Mouse (Mus musculus): ENCODE measurements around the gene Gcnt2.

The Gcnt2 gene

GRCm38 (mm10) chr13:41000926-41001639 is 141.5 kb downstream of the Gcnt2 start, which contains the start of gene Pak1ip1:
Pak1ip1 (plus strand) TSS chr13:41001023.
- peak; percentile 97 for DNase-seq

- DNase-seq: no peak
Measured at GRCm38 (mm10) chr13:41002001-41002400, 142.4 kb downstream of the Gcnt2 start.

GRCm38 (mm10) chr13:41006244-41006643 is 146.7 kb downstream of the Gcnt2 start:
- no peak for DNase-seq

GRCm38 (mm10) chr13:41008271-41008670 is 148.7 kb downstream of the Gcnt2 start:
- no peak for DNase-seq

DNA sequence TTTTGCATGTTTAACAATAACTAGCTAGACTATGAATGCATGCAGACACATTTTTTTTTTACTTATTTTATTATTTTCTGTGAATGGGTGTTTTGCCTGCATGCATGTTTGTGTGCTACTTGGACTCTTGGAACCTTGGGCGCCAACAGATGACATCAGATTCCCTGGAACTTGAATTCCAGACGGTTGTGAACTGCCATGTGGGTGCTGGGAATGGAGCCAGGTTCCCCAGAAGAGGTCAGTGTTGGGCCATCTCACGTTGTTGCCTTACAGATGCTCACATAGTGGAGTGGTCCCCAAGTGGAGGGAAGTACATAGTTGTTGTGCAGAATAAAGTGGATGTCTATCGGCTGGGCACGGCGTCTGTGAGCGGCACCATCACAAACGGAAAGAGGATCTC is 149.4 kb downstream of the Gcnt2 start:
- no peak for DNase-seq

Data from cerebellum, postnatal 10 days (tissue).